Mouse (Mus musculus) fat pad, adult 2 months (tissue): ENCODE data around the gene Sla2.
"Not testable (repeated sequence)": the region's sequence is repeated elsewhere in the genome, so short reads cannot be mapped to it uniquely, and the experiment has no call there.

Source experiments
- DNase-seq: peaks from one replicate; pipeline ENCODE4 v3.0.0-alpha.2; 2011; ENCODE audit warnings: low read depth, low spot score; ENCODE audit errors: extremely low read depth

The Sla2 gene

DNA sequence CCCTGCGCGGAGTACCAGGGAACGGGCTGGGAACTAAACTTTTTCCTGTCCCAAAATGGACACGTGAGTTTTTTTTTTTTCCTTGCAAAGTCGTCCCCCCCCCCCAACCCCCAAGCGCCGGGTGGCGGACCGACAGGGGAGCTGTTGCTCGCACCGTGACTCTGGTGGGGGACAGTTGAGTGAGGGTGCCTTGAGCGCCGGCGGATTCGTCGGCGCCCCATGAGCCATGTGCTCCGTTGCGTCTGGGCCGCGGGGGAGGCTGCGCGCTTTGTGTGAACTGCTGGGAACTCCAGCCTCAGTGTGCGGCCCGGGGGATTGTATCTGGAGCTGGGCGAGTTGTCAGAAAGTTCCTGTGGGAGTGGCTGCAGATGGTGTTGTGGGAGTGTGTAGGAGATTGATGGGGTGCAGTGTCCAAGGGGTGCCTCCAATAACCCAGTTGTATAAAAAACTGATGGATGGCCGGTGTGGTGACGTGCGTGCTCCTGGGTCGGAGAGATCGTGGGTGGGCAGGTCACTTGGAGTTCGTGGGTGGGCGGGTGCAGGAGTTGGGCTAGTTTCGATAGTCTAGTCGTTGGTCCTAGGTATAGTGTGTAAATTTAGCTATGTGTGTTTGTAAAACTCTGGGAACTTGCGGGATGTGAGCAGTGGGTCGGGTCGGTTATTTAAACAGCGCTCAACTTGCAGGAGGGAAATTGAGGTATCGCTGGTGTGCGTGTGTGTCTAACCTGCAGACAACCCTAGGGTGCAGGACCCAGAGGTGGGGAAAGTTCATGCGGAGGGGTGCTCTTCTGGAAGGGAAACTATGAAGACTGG, 45.8 kb downstream of the Sla2 start:
- no peak for DNase-seq

DNA sequence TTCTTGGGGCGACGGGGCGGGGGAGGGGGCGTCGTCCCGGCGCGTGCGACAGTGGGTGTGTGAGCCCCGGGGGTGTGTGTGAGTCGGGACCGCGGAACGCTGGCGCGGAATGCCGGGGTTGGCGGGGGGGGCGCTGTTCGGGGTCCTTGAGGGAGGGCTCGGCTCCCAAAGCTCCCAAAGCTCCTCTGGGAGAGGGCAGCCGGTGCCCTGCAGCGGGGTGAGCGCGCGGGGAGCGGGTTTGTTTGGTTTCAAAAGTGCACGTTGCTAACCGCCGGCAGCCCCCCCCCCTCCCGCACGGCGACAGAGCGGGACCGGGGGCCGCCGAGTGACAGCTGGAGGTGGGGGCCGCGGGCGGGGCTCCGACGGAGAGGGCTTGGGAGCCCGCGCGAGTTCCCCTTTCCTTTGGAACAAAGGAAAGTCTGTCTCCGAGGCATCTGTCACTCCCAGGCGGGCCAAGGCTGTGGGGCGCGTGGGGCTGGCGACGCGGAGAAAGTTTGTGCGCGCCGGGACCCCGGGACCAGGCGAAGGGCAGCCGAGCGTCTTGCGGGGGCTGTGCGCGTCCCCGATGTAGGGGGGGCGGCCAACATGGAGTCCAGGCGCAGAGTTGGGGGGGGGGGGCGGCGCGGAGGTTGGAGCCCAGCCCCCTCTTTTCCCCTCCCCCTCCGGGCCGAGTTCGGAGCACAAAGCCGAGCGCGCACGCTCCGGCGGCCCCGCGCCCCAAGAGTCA, 46.5 kb downstream of the Sla2 start:
- DNase-seq: no peak

DNA sequence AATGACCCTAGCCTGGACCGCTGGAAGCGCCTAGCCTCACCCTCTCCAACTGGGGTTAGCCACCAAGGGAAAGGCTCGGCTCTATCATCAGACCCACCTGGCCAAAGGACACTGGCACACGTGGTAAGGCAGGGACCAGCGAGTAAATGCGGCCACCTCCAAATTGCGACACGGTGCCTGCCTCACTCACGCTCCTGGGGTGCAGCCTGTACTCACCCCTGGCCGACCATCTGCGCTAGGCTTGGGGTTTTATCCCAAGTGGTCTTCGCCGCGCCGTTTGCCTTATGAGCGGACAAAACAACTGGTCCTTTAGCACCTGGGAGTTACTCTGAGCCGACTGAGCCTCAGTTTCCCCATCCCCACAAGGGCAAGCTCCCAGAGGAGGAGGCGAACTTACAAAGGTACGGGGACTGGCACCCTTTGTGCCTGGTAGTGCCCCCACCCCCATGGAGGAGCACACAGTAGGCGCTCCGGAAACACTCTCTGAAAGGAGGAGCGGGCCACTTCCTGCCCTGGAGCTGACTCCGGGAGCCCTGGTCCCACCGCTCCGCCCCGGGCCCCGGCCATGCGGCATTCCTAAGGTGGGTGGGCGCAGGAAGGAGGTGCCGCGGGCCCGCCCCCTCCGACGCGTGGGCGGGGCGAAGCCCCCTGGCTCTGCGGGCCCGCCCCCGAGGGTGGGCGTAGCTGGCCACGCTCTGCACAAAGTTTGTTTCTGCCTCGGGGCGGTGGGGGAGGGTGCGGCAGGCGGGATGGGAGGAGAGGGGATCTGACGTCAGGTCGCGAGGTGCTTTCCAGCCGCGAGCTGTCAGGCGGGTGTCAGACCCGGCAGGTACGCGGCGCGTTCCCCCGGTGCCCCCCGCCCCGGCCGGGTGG, 47.4 kb downstream of the Sla2 start, which contains the start of gene Tgif2:
Gene Tgif2 (plus strand): TSS at position 689 of the 873 bp plus-strand sequence.
- no peak for DNase-seq

DNA sequence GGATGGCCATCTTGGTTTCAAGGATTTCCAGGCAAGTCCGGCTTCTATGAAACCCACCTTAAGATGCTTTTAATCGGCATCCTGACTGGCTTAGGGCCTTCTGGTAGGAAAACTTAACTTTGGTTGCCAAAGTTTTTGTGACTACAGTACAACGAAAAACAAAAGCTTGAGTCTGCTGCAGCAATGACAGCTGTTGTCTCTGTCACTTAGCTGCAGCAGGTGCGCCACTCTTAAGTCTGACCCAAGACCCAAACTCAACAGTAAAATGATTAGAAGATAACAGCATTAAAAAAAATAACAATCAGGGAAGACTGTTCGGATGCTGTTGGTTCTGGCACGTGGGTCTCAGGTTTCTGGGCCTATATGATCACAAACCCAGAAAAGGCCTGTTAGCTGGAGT, 48.2 kb downstream of the Sla2 start:
- no peak for DNase-seq

- DNase-seq: no peak
These were observed 52.7 kb downstream of the Sla2 start for GRCm38 (mm10) chr2:156834336-156834735.

DNA sequence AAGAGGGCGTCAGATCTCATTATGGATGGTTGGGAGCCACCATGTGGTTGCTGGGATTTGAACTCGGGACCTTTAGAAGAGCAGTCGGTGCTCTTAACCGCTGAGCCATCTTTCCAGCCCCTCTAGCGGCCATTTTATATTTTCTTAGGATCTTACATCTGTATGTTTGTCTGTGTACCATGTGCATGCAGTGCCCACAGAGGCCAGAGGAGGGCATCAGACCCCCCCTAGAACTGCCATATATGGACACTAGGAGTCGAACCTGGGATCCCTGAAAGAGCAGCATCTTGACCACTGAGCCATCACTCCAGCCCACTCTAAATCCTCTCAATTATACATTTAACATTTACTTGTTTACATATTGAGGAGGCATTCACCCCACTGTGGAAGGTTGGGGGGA, 61.9 kb downstream of the Sla2 start:
- DNase-seq: not testable (repeated sequence)
